Mouse (Mus musculus) gastrocnemius, postnatal 10 days (tissue): Measurements from ENCODE around the gene Olfr211. TPM values are rescaled to one million over a fixed set of nuclear protein-coding genes. Genes with fewer than 3 reads are reported as not detected.
"Not testable (repeated sequence)": the region's sequence is repeated elsewhere in the genome, so short reads cannot be mapped to it uniquely, and the experiment has no call there.

Experiments
- DNase-seq: peaks from one replicate; pipeline ENCODE4 v3.0.0; 2021; ENCODE audit warnings: mixed read lengths
- long read RNA-seq, 2 experiments: library from polyadenylated mRNA; stranded (forward); transcript quantifications; one replicate each; pipeline ENCODE4 v2.0.0; 2021
- total RNA-seq, 2 experiments: library from RNA; stranded (reverse); gene quantifications; 2 replicates each; pipeline ENCODE4 v1.2.3; 2021

Gene Olfr211
- not detected for total RNA-seq
- long read RNA-seq, experiment 1, result 0 reads
- long read RNA-seq, experiment 2, result 0 reads

DNA sequence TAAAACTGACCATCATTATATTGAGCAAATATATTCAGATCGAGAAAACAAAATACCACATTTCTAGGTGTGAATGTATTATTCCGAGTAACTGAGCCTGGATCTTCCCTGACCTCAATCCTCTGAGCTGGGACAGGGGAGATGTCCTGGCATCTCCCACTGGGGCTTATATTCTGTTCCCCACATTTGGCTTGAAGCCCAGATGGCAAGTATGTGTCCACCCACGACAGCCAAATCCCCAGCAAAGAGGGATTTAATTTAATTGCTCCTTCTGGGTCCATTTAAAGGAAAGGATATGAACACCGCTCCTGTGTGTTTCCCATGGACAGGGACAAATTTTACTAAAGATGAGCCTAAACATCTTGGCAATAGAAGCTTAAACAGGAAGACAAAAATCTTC, at the start of gene Olfr211:
TSS of gene Olfr211 (plus strand) at position 301 of the 400 bp plus-strand sequence.
- DNase-seq, result no peak

DNA sequence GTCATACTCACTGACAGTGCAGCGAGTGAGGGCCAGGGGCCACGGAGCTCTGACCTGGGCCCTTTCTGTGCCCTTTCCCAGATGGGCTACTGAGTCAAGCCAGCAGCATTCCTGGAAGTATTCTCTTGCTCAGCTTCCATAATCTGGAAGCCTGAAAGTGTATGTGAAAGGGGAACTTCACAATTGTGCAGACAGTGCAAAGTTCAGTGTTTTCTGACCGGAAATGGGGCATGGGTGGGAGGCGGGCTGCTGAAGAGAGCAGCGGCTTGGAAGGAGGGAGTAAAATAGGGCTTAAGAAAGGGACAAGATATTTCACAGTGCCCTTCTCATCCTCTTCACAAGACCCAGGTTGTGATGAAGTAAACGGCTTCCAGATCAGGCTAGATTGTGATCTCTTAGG, 49.4 kb upstream of the Olfr211 start:
- no peak for DNase-seq

DNA sequence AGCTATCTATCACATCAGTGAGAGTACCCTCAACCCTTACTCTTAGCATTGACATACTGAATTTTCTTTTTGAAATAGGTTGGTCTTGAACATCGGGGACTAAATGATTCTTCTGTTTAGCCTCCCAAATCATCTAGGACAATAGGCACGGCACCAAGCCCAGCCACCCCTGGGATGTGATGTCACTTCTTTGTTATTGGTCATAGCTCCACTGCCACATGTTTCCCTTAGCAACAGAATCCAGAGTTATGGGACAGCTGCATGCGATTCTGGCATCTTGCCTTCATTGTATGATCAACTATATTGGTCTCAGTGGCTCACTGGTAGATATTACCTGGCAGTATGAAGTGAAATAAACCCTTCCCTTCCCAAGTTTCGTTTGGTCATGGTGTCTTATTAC, 48.4 kb upstream of the Olfr211 start:
- no peak for DNase-seq

DNA sequence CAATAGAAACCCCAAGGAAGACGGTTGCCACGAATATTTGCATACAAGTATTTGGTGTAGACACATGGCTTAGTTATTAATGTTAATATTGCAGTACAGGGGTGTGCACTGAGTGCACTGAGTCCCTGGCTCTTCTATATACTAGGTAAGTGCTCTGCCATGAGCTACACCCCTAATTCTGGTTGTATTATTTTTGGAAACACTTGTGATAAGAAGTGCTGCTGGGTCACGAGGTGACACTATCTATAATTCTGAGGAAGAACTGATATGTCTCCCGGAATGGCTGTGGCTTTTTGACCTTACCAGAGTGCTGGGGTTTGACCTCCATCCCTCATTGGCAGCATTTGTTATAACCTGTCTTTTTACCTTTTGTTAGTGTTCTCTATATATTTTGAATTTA, 48.0 kb upstream of the Olfr211 start:
- no peak for DNase-seq

DNA sequence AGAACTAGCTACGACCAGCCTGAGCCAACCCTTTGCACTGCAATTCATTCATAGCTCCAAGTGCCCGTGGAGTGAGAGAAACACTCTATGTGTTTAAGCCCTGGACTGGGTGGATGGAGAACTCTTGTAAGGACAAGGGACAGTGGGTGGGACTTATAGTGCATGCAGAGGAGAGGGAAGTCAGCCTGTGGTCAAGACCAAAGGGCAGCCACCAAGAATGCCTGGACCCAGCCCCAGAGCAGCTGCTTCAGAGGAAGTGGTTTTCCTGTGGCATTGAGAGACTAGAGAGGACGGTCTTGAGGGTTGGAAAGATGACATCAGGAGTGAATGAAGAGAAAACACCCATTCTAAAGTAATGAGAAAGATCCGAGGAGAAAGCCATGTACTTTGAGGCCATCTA, 33.1 kb upstream of the Olfr211 start:
- no peak for DNase-seq

DNA sequence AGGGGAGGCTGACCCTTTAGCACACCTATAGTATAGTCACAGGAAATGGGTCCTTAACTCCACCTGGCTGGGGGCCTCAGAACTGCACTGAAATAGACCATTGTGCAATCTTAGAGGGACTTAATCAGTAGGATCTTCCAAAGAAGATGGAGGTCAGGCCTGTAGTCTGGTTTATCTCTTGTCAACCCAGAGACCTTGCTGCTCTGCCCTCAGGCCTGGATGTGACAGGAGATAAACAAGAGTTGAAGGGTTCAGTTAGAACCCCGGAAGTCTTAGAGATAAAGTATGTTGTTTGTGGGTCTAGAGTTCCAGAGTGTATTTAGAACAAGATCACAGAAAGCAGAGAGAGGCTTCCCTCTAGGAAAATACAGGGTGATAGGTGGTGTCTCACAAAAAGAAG, 32.4 kb upstream of the Olfr211 start:
- no peak for DNase-seq

DNA sequence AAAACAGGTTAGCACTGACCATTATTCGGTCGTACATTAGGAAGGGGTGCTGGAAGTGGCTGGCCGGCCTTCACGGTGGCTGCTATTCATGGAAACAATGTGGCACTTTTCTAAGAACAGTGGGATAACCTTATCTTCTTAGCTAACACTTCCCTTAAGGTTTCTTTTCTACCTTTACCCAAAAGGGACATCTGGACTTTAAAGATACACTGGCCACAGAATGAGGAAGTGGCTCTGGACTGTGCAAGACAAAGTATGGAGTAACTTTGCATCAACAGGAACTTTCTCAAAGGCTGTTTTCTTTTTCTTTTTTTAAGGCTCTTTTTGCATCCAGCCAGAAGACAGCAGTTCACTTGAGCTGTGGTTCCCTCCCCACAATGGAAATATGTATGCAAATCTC, 30.2 kb upstream of the Olfr211 start:
- DNase-seq, result no peak

DNA sequence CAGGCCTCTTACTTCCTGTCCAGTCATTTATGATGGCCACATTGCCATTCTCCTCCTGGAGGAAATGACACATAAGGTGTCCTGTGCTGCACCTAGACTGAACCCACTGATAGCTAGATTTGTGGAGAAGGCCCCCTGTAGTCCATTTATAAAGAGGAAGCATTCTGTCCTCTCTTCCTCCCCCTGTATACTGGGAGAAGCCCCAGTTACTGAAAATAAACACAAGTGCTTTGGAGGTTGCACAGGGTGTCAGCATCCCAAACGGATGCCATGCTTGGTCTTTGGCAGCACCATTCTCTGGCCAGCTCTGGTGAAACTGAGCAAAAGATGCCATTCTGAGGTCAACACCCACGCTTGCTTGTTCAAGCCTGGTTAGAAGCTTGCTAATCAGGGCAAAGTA, 29.7 kb upstream of the Olfr211 start:
- no peak for DNase-seq

DNA sequence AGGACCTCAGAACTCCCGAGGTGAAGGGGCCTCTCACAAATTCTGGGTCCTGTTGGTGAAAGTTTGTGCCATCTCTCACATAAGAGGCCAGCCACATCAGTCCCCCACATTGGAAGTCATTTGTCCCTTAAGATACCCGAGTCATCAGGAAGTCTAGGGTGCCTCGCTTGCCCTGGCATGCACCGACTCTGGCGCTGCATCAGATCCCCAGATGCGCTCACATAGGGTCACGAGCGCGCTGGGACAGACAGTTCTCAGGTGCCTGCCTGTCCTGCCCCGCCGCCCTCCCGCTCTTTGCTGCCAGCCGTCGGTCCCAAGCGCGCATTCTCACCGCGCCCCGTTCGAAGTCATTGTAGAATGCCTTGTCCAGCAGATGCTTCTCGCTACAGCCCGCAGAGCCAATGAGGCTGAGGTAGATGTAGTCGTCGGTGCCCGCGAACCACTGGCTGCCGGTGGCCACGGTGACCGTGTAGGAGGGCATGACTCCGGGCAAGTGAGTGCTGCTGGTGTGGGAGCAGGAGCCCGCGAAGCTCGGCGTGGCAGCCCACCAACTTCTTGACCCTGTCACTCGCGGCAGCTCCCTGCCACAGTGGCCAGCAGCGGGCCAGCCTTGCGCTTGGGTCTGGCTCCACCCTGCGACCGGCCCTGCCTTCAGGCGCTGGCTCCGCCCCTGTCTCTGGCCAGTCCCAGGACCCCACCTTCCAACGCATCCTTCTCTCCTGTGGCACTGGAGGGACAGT, 28.2 kb upstream of the Olfr211 start, which contains the start of gene Alox5:
TSS of gene Alox5 (minus strand) at position 635 of the 740 bp plus-strand sequence.
- peak; percentile 35 for DNase-seq

DNA sequence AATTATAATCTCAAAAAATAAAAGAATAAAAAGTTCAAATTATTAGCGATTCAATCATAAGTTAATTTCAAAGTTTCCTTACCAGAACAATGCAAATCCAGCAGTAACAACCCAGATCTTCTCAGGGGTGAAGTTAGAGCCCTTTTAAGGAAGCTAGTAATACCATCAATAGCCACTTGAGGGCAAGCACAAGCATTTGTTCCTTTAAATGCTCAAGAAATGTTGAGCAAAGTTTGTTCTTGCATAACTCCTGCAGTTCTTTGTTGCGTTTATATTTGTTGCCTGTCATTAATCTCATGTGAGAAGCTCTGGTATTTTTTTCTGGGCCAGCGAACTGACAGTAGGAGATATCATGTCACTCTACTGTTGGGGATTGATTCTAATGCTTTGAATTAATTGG, 20.8 kb upstream of the Olfr211 start:
- DNase-seq, result no peak

DNA sequence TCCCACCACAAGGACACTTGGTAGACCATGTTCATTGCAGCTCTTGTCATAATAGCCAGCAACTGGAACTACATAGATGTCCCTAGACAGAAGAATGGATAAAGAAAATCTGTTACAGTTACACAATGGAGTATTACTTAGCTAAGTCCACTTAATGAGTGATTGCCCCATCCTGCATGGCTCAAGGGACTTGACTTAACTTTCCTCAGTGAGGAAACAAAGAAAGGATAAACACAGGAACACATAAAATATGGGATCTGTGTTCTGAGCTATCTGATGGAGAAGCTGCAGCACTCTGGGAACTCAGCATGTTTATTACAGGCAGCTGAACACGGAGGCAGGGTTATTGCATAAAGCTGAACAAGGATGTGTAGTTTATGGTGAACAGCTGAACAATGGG, 3.8 kb upstream of the Olfr211 start:
- no peak for DNase-seq

DNA sequence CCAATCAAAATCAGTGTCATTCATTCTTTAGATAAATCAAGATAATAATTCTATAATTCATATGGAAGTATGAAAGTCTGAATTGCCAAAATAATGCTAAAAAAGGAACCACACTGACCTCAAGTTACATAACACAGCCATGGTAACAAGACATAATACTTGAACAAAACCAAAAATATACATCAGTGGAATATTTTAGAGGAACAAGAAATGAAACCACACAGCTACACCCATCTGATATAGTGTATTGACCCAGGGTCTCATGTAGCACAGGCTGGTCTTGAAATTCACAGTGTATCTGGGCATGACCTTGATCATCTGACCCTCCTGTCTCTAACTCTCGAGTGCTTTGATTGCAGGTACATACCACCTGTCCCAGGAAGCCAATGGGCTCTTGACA, 2.1 kb upstream of the Olfr211 start:
- DNase-seq, result no peak

DNA sequence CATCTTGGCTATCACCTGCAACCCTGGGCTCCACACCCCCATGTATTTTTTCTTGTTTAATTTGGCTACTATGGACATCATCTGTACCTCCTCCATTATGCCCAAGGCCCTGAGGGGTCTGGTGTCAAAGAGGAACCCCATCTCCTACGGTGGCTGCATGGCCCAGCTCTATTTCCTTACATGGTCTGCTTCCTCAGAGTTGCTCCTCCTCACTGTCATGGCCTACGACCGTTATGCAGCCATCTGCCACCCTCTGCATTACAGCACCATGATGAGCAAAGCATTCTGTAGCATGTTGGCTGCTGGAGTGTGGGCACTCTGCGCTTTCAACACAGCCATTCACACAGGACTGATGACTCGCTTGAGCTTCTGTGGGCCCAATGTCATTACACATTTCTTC, 4.9 kb downstream of the Olfr211 start:
- DNase-seq, result no peak

DNA sequence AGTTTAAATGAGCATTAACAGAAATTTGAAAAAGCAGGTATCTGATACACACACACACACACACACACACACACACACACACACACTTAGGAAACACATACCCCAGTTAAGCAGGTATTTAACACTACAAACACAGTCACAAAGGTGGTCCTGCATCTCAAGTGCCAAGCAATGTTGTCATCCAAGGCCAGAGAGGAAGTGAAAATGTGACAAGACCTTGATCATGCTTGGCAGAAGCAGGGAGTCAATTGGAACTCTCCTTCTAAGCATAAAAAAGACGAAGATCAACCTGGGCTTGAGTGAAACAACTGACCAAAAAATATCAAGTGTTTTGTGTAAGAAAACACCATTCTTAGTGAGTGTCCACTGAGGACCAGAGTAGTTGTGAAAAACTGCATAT, 7.1 kb downstream of the Olfr211 start:
- DNase-seq, result no peak

DNA sequence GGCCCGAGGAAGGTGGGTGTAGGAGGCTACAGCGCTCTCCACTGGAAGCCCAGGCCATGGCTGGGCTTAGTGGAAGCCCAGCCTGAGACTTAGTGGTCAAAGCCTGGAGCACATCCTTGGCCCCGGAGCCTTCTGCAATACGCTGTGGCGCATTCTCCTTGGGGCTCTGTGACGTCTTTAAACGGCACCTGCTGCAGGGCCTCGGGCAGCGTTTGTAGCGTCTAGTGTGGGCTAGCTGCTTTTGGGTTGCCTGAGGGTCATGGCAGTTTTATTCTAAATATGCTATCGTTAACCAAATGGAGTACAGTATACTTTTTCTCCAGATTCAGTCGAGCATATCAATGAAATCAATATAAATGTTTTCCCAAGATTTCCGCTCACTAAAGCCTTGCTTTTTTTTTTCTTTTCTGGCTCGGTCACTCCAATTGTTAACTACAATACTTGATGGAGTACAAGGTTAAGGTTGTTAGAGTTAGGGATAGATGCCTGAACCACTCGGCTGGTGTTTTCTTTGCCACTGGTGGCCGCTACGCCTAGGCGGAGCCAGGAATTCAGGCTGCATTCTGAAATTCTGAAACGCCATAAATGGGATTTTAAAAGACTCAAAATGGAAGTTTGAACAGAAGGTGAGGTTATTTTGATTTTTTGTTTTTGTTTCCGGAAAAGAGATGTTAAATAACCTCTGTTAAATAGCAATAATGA, 17.6 kb downstream of the Olfr211 start, which contains the start of gene Olfr212:
TSS of gene Olfr212 (plus strand) at position 215 of the 702 bp plus-strand sequence.
- not testable (repeated sequence) for DNase-seq

DNA sequence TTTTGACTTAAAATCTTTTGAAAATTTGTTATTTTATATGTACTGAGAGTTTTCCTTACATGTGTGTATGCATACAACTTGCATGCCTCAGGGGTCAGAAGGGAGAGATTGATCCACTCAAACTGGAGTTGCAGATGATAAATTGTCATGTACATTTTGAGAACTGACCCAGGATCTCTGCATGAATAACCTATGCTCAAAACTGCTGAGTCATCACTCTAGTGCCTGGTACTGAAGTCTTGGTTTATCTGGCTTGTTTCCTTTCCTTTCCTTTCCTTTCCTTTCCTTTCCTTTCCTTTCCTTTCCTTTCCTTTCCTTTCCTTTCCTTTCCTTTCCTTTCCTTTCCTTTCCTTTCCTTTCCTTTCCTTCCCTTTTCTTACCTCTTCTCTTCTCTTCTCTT, 25.9 kb downstream of the Olfr211 start:
- DNase-seq, result no peak

DNA sequence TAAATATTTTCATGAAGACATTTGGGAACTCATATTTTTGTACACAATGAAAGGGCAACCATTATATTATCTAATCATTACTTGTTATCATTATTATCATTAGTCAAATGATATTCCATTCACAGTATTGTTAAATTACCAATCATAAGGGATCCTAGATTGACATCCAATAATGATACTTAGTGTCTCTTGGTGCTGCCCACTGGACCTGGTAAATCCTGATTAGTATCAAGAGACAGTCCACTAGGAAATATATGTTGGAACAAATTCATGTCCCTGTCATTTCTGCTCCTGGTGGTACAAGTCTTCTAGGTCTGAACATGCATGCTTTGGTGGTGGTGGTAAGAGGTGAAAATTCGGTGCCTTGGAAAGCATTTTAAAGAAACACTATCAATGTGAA, 49.3 kb downstream of the Olfr211 start, which contains the start of gene Olfr213:
TSS of gene Olfr213 (plus strand) at position 301 of the 400 bp plus-strand sequence.
- DNase-seq, result no peak

DNA sequence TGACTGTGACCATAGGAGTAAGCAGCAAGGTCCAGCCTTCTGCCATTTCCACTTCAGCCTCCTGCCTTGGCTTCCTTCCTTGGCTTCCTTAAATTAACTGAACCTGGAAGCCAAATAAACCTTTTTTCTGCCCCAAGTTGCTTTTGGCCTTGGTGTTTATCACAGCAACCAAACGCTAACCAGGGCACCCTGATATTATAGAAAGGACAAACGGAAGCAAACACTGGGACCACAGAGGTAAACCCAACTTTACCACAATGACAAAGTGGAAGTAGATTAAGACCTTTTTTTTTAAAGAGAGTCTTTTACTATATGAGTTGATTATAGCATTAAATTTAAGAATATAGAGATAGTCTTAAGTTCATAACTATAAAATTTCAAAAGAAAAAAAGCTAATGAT, 53.6 kb downstream of the Olfr211 start:
- DNase-seq, result no peak

Other genes starting within 250 kb of the Olfr211 start
- gene Zfand4, start 224.9 kb upstream of the Olfr211 start, total RNA-seq, result 1 to 10 TPM; 1.6 to 2.6 TPM
- gene March8, start 151.1 kb upstream of the Olfr211 start, total RNA-seq, result 10 to 100 TPM; 27.4 to 31.3 TPM
- 1 to 10 TPM; 1.9 to 2.7 TPM for gene Alox5, start 27.9 kb upstream of the Olfr211 start, total RNA-seq
- gene Olfr212, start 17.4 kb downstream of the Olfr211 start, total RNA-seq, result not detected
- gene Olfr213, start 49.4 kb downstream of the Olfr211 start, total RNA-seq, result not detected
- gene Gm5580, start 62.0 kb downstream of the Olfr211 start, total RNA-seq, result 1 to 10 TPM; 1.5 to 1.7 TPM
- gene Olfr214, start 65.1 kb downstream of the Olfr211 start, total RNA-seq, result not detected
- not detected for gene Olfr215, start 95.1 kb downstream of the Olfr211 start, total RNA-seq
- gene Zfp422, start 139.9 kb downstream of the Olfr211 start, total RNA-seq, result 10 to 100 TPM; 19.5 to 19.8 TPM
- 10 to 100 TPM in 1 of 2 experiments, 1 to 10 TPM in 1; 6.2 to 28.1 TPM for gene Depp1, start 161.5 kb downstream of the Olfr211 start, total RNA-seq
- 10 to 100 TPM in 1 of 2 experiments, 1 to 10 TPM in 1; 8.0 to 10.5 TPM for gene Rassf4, start 184.9 kb downstream of the Olfr211 start, total RNA-seq
- gene Tmem72, start 227.8 kb downstream of the Olfr211 start, total RNA-seq, result under 1 TPM; 0.16 to 0.23 TPM